ENCODE assay signal across 8 mouse cellular contexts in the genomic region with DNA sequence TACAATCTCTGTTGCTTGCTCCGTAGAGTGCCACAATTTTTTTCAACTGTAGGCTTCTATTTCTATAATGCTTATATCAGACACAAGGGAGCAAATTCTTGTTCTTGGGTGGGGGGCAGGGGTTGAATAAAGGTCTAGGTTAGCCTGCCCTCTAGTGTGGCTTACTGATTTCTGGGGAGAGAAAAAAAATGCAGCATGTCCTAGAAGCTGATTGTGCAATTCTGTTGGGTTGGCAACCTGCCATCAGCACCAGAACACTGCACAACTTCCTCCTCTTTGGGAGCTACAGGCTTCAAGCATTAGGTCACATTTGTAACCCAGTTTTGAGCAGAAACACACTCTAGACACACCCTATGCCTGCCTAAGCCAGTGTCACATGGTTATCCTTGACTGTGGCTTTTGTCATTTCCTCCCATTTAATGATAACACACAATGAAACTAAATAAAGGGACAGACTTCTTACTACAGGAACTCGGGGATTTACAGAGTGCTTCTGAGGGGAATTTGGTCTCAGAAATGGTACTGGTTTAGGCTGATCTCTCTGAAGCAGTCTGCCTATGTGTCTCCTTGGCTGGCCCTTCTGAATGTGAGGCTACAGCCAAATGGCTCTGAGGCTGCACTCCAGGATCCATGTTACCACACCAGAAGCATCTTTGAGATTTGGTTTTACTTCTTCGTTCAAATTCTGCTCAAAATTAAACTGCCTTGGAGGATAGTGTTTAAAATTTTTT.
DNase-seq lines count a peak whose midpoint lies in the region; ATAC-seq lines count a peak whose summit lies in the region.

No protein-coding gene starts in this region.

- peak overlapping the region; percentile 85 for H3K27ac ChIP-seq in lung, embryonic 15.5 days

- DNase-seq in MN1 (ENCODE audit: low spot score) = peak; percentile 89
- peak; percentile 82 for DNase-seq in brain, adult 2 months (ENCODE audit: low read depth, low spot score)
- peak; percentile 28 to 49 for DNase-seq in frontal cortex, adult 2 months (ENCODE audit: extremely low spot score in 1 of 2, low spot score in 1 of 2)
- peak; percentile 82 to 83 for DNase-seq in heart, postnatal 36 days
- DNase-seq in layer of hippocampus, adult 9-10 months (ENCODE audit: low spot score) = peak; percentile 41
- peak; percentile 68 for DNase-seq in right cerebral cortex, postnatal 14 days
- no peak for DNase-seq in thymus, postnatal 25 days

- no peak overlapping the region for H3K4me3 ChIP-seq in lung, embryonic 15.5 days

- ATAC-seq in lung, embryonic 15.5 days (ENCODE audit: borderline replicate concordance, extremely low read depth, low FRiP score, low TSS enrichment) = peak; percentile 99

- H3K36me3 ChIP-seq in lung, embryonic 15.5 days = no peaks in the 10 kb centered on the region

- intact Hi-C loops in heart, postnatal 36 days (cut with DNase I) = loop anchor here (5.0 kb wide), 2 partner anchors 429 to 739 kb away; a partner anchor contains a TSS

- H3K9ac ChIP-seq in lung, embryonic 15.5 days = no peak overlapping the region

- 22% methylated on average over 3 of the region's 3 CpGs for WGBS in lung, embryonic 15.5 days

- H3K27me3 ChIP-seq in lung, embryonic 15.5 days = no peaks in the 10 kb centered on the region

- peaks cover 8% of the 10 kb centered on the region for H3K4me1 ChIP-seq in lung, embryonic 15.5 days

- no peak overlapping the region for H3K4me2 ChIP-seq in lung, embryonic 15.5 days

- no peaks in the 10 kb centered on the region for H3K9me3 ChIP-seq in lung, embryonic 15.5 days
